Mouse (Mus musculus) hindbrain, embryonic 14.5 days (tissue): ENCODE data around the gene Fgfr2. TPM values are rescaled to one million over a fixed set of nuclear protein-coding genes. Genes with fewer than 3 reads are reported as not detected.
A peak's percentile ranks its signal among the peaks of the same experiment; 100 is the strongest.

ENCODE experiments used
- ATAC-seq: fragments of 200-750 bp; cut with Nextera tagmentation; 2 replicates; pipeline ENCODE4 v1.8.0; 2017; ENCODE audit warnings: moderate number of reproducible peaks, mild to moderate bottlenecking, moderate TSS enrichment, moderate library complexity; ENCODE audit not compliant: low FRiP score
- DNase-seq: peaks from one replicate; pipeline ENCODE4 v3.0.0-alpha.2; 2015; ENCODE audit warnings: low spot score
- H3K27ac ChIP-seq: fragments of 300-500 bp; sonication (generic); 2 replicates; pipeline ENCODE4 v1.5.1; 2014; ENCODE audit warnings: mild to moderate bottlenecking, moderate library complexity
- H3K27me3 ChIP-seq: fragments of 300-500 bp; sonication (generic); 2 replicates; pipeline ENCODE4 v1.6.1; 2014; ENCODE audit warnings: mild to moderate bottlenecking, low read length, mixed read lengths; ENCODE audit not compliant: control insufficient read depth, insufficient read depth
- H3K36me3 ChIP-seq: fragments of 300-500 bp; sonication (generic); replicated peaks from 2 replicates; pipeline ENCODE4 v1.6.1; 2014; ENCODE audit not compliant: control insufficient read depth, insufficient read depth
- H3K4me1 ChIP-seq: fragments of 300-500 bp; sonication (generic); replicated peaks from 2 replicates; pipeline ENCODE4 v1.6.1; 2014; ENCODE audit warnings: antibody characterized with exemption, low read length, mixed read lengths; ENCODE audit not compliant: control insufficient read depth, insufficient read depth
- H3K4me2 ChIP-seq: fragments of 300-500 bp; sonication (generic); replicated peaks from 2 replicates; pipeline ENCODE4 v1.6.1; 2014; ENCODE audit warnings: mild to moderate bottlenecking, moderate library complexity
- H3K4me3 ChIP-seq: fragments of 300-500 bp; sonication (generic); replicated peaks from 2 replicates; pipeline ENCODE4 v1.5.1; 2014; ENCODE audit warnings: mild to moderate bottlenecking, low read length
- H3K9ac ChIP-seq: fragments of 300-500 bp; sonication (generic); 2 replicates; pipeline ENCODE4 v1.6.1; 2014
- H3K9me3 ChIP-seq: fragments of 300-500 bp; sonication (generic); 2 replicates; pipeline ENCODE4 v1.6.1; 2016; ENCODE audit warnings: low read length; ENCODE audit not compliant: control insufficient read depth
- WGBS: fragments of 180-500 bp; shearing (Covaris S2); extraction: QIAGEN DNeasy Blood & Tissue Kit; methylation state at CpG from one replicate; pipeline ENCODE4 v1.1.7; 2014; 5-methylcytosine and 5-hydroxymethylcytosine counted together
- polyA plus RNA-seq: library from polyadenylated mRNA; unstranded; fragments of >200 nt; fragmentation: Nextera tagmentation; extraction: Ambion mirVana; gene quantifications from 2 replicates; pipeline ENCODE4 v1.2.1, GENCODE M21; 2014

The Fgfr2 gene
- polyA plus RNA-seq, 1 experiment from 2014 or later = 43.5 TPM

GRCm38 (mm10) chr7:132315149-132316091, 807.7 kb downstream of the Fgfr2 start:
- ATAC-seq (peak; percentile 81), DNase-seq (peak; percentile 83)
- H3K9me3 ChIP-seq = no peaks in the 10 kb centered on the region
- peak overlapping the region; percentile 87 for H3K4me3 ChIP-seq
- H3K4me1 ChIP-seq = peaks cover 43% of the 10 kb centered on the region
- peak overlapping the region; percentile 94 for H3K27ac ChIP-seq
- WGBS = under 1% methylated on average over 51 of the region's 51 CpGs
- no peaks in the 10 kb centered on the region for H3K36me3 ChIP-seq
- peak overlapping the region; percentile 98 for H3K4me2 ChIP-seq
- no peaks in the 10 kb centered on the region for H3K27me3 ChIP-seq
- peak overlapping the region; percentile 95 for H3K9ac ChIP-seq

GRCm38 (mm10) chr7:132312396-132312795, 810.8 kb downstream of the Fgfr2 start:
- Histone ChIP-seq H3K27ac (no peak overlapping the region), H3K9ac (no peak overlapping the region), H3K27me3 (no peaks in the 10 kb centered on the region), H3K4me3 (no peak overlapping the region), H3K9me3 (no peaks in the 10 kb centered on the region), H3K36me3 (no peaks in the 10 kb centered on the region), H3K4me2 (peak overlapping the region; percentile 98), H3K4me1 (peaks cover 35% of the 10 kb centered on the region)
- no peak for ATAC-seq
- DNase-seq = no peak
- 66% methylated on average over 8 of the region's 8 CpGs for WGBS

GRCm38 (mm10) chr7:132308537-132309191, 814.5 kb downstream of the Fgfr2 start:
- WGBS = 80% methylated on average over 5 of the region's 5 CpGs
- ATAC-seq = no peak
- DNase-seq = no peak

GRCm38 (mm10) chr7:132307722-132308271, 815.4 kb downstream of the Fgfr2 start:
- H3K9ac ChIP-seq = no peak overlapping the region
- peaks cover 11% of the 10 kb centered on the region for H3K4me1 ChIP-seq
- H3K4me2 ChIP-seq = no peak overlapping the region
- 70% methylated on average over 6 of the region's 6 CpGs for WGBS
- H3K27ac ChIP-seq = no peak overlapping the region
- DNase-seq (no peak), ATAC-seq (no peak)
- H3K4me3 ChIP-seq = no peak overlapping the region
- no peaks in the 10 kb centered on the region for H3K36me3 ChIP-seq
- no peaks in the 10 kb centered on the region for H3K9me3 ChIP-seq
- no peaks in the 10 kb centered on the region for H3K27me3 ChIP-seq

More at GRCm38 (mm10) chr7:132308537-132309191, 814.5 kb downstream of the Fgfr2 start:
- Histone ChIP-seq H3K36me3 (no peaks in the 10 kb centered on the region), H3K9ac (no peak overlapping the region), H3K27ac (no peak overlapping the region), H3K4me2 (no peak overlapping the region), H3K9me3 (no peaks in the 10 kb centered on the region), H3K4me1 (peaks cover 18% of the 10 kb centered on the region), H3K27me3 (no peaks in the 10 kb centered on the region), H3K4me3 (no peak overlapping the region)

GRCm38 (mm10) chr7:132306671-132307412, 816.3 kb downstream of the Fgfr2 start:
- Histone ChIP-seq H3K36me3 (no peaks in the 10 kb centered on the region), H3K4me2 (no peak overlapping the region), H3K27me3 (no peaks in the 10 kb centered on the region), H3K4me3 (no peak overlapping the region), H3K4me1 (peaks cover 3% of the 10 kb centered on the region; the same call in 1 of the 2 replicates), H3K9me3 (no peaks in the 10 kb centered on the region), H3K9ac (no peak overlapping the region), H3K27ac (no peak overlapping the region)
- WGBS = 93% methylated on average over 8 of the region's 8 CpGs
- DNase-seq = no peak
- no peak for ATAC-seq

GRCm38 (mm10) chr7:132305492-132306375, 817.4 kb downstream of the Fgfr2 start:
- Histone ChIP-seq H3K4me1 (peaks cover 3% of the 10 kb centered on the region; the same call in 1 of the 2 replicates), H3K36me3 (no peaks in the 10 kb centered on the region), H3K4me2 (no peak overlapping the region), H3K9me3 (no peaks in the 10 kb centered on the region), H3K4me3 (no peak overlapping the region), H3K27ac (no peak overlapping the region), H3K27me3 (no peaks in the 10 kb centered on the region), H3K9ac (no peak overlapping the region)
- ATAC-seq (no peak), DNase-seq (no peak)
- 79% methylated on average over 5 of the region's 5 CpGs for WGBS

DNA sequence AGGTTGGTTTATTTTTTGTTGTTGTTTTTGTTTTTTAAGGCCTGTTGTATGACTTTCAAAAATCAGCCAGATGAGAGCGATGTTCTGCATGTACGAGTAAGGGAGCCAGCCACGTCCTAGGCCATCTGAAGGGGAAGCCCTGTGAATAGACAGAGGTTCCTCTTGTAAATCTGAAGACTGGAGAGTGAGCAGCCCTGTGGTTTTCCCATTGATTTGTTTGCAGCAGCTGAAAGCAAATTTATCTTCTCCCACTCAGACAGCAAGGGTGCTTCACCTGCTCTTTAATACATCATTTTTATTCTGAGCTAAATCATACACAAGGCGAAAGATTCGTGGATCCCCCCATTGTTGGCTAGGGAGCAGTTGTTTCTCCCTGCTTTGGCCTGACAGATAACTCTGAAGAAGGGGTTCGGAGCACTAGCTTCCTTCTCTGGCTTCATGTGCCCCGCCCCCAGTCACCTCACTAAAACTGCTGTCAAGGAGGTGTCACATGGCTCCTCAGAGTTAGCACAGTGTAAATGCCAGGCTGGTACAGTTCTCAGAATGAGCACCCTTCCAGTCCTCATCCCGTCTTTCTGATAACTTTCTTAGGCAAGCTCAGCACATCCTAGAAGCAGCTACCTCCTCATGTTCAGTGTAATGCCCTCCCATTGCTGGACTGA, 818.6 kb downstream of the Fgfr2 start:
- Histone ChIP-seq H3K36me3 (no peaks in the 10 kb centered on the region), H3K9me3 (no peaks in the 10 kb centered on the region), H3K9ac (no peak overlapping the region), H3K27me3 (no peaks in the 10 kb centered on the region), H3K4me3 (no peak overlapping the region), H3K4me2 (no peak overlapping the region), H3K4me1 (peaks cover 3% of the 10 kb centered on the region), H3K27ac (no peak overlapping the region)
- ATAC-seq = no peak
- DNase-seq = no peak
- 67% methylated on average over 8 of the region's 8 CpGs for WGBS

GRCm38 (mm10) chr7:132303988-132304387, 819.2 kb downstream of the Fgfr2 start:
- Histone ChIP-seq H3K9ac (no peak overlapping the region), H3K27ac (no peak overlapping the region), H3K36me3 (no peaks in the 10 kb centered on the region), H3K27me3 (no peaks in the 10 kb centered on the region), H3K9me3 (no peaks in the 10 kb centered on the region), H3K4me3 (no peak overlapping the region), H3K4me1 (peaks cover 5% of the 10 kb centered on the region), H3K4me2 (no peak overlapping the region)
- DNase-seq (no peak), ATAC-seq (no peak)
- WGBS = 85% methylated on average over 7 of the region's 7 CpGs
